Mouse (Mus musculus): Measurements from ENCODE around the gene Lax1. TPM values are rescaled to one million over a fixed set of nuclear protein-coding genes. Genes with fewer than 3 reads are reported as not detected.

Lax1 gene
- polyA plus RNA-seq, 1 experiment from 2014 or later: not detected

GRCm38 (mm10) chr1:133694876-133695275 lies 5.0 kb upstream of the Lax1 start:
- no peak for ATAC-seq
- Histone ChIP-seq H3K4me3 (replicated peaks; ENCODE audit: low read length) (no peak overlapping the region), H3K4me2 (ENCODE audit: low read length) (no peak overlapping the region), H3K9ac (replicated peaks; ENCODE audit: low read depth, low read length) (no peak overlapping the region), H3K9me3 (ENCODE audit: control insufficient read depth, low read length) (no peaks in the 10 kb centered on the region), H3K27ac (ENCODE audit: low read length) (no peak overlapping the region), H3K27me3 (replicated peaks; ENCODE audit: control insufficient read depth, insufficient read depth, low read length) (no peaks in the 10 kb centered on the region), H3K4me1 (replicated peaks; ENCODE audit: control insufficient read depth, insufficient read depth, low read length) (peaks cover 8% of the 10 kb centered on the region), H3K36me3 (ENCODE audit: control insufficient read depth, insufficient read depth) (no peaks in the 10 kb centered on the region)
- 97% methylated on average over 1 of the region's 1 CpGs for WGBS

GRCm38 (mm10) chr1:133694301-133694700 lies 4.4 kb upstream of the Lax1 start:
- Histone ChIP-seq H3K4me1 (replicated peaks; ENCODE audit: control insufficient read depth, insufficient read depth, low read length) (peaks cover 8% of the 10 kb centered on the region), H3K4me3 (replicated peaks; ENCODE audit: low read length) (no peak overlapping the region), H3K27ac (ENCODE audit: low read length) (no peak overlapping the region), H3K27me3 (replicated peaks; ENCODE audit: control insufficient read depth, insufficient read depth, low read length) (no peaks in the 10 kb centered on the region), H3K9me3 (ENCODE audit: control insufficient read depth, low read length) (no peaks in the 10 kb centered on the region), H3K36me3 (ENCODE audit: control insufficient read depth, insufficient read depth) (no peaks in the 10 kb centered on the region), H3K4me2 (ENCODE audit: low read length) (no peak overlapping the region), H3K9ac (replicated peaks; ENCODE audit: low read depth, low read length) (no peak overlapping the region)
- 8% methylated on average over 1 of the region's 1 CpGs for WGBS
- no peak for ATAC-seq

GRCm38 (mm10) chr1:133693536-133694114 lies 3.7 kb upstream of the Lax1 start:
- no peak overlapping the region for H3K4me2 ChIP-seq (ENCODE audit: low read length)
- 72% methylated on average over 11 of the region's 11 CpGs for WGBS
- H3K36me3 ChIP-seq (ENCODE audit: control insufficient read depth, insufficient read depth): no peaks in the 10 kb centered on the region
- ATAC-seq: no peak
- H3K4me3 ChIP-seq (replicated peaks; ENCODE audit: low read length): no peak overlapping the region
- peaks cover 8% of the 10 kb centered on the region for H3K4me1 ChIP-seq (replicated peaks; ENCODE audit: control insufficient read depth, insufficient read depth, low read length)
- H3K27me3 ChIP-seq (replicated peaks; ENCODE audit: control insufficient read depth, insufficient read depth, low read length): no peaks in the 10 kb centered on the region
- H3K9ac ChIP-seq (replicated peaks; ENCODE audit: low read depth, low read length): no peak overlapping the region
- no peaks in the 10 kb centered on the region for H3K9me3 ChIP-seq (ENCODE audit: control insufficient read depth, low read length)
- H3K27ac ChIP-seq (ENCODE audit: low read length): no peak overlapping the region

GRCm38 (mm10) chr1:133692195-133692594 lies 2.3 kb upstream of the Lax1 start:
- Histone ChIP-seq H3K9ac (replicated peaks; ENCODE audit: low read depth, low read length) (no peak overlapping the region), H3K4me3 (replicated peaks; ENCODE audit: low read length) (no peak overlapping the region), H3K9me3 (ENCODE audit: control insufficient read depth, low read length) (no peaks in the 10 kb centered on the region), H3K36me3 (ENCODE audit: control insufficient read depth, insufficient read depth) (no peaks in the 10 kb centered on the region), H3K27ac (ENCODE audit: low read length) (no peak overlapping the region), H3K4me1 (replicated peaks; ENCODE audit: control insufficient read depth, insufficient read depth, low read length) (peaks cover 8% of the 10 kb centered on the region), H3K4me2 (ENCODE audit: low read length) (no peak overlapping the region), H3K27me3 (replicated peaks; ENCODE audit: control insufficient read depth, insufficient read depth, low read length) (no peaks in the 10 kb centered on the region)
- ATAC-seq: no peak
- 33% methylated on average over 4 of the region's 4 CpGs for WGBS

- WGBS: 93% methylated on average over 6 of the region's 6 CpGs
- Histone ChIP-seq H3K4me1 (replicated peaks; ENCODE audit: control insufficient read depth, insufficient read depth, low read length) (peaks cover 6% of the 10 kb centered on the region), H3K4me3 (replicated peaks; ENCODE audit: low read length) (no peak overlapping the region), H3K36me3 (ENCODE audit: control insufficient read depth, insufficient read depth) (no peaks in the 10 kb centered on the region), H3K9ac (replicated peaks; ENCODE audit: low read depth, low read length) (no peak overlapping the region), H3K4me2 (ENCODE audit: low read length) (no peak overlapping the region), H3K27me3 (replicated peaks; ENCODE audit: control insufficient read depth, insufficient read depth, low read length) (no peaks in the 10 kb centered on the region), H3K27ac (ENCODE audit: low read length) (no peak overlapping the region), H3K9me3 (ENCODE audit: control insufficient read depth, low read length) (no peaks in the 10 kb centered on the region)
- no peak for ATAC-seq
Observed at GRCm38 (mm10) chr1:133691046-133691445, 1.1 kb upstream of the Lax1 start.

GRCm38 (mm10) chr1:133688301-133688700 lies 1.6 kb downstream of the Lax1 start:
- H3K27ac ChIP-seq (ENCODE audit: low read length): no peak overlapping the region
- H3K36me3 ChIP-seq (ENCODE audit: control insufficient read depth, insufficient read depth): no peaks in the 10 kb centered on the region
- no peaks in the 10 kb centered on the region for H3K4me1 ChIP-seq (replicated peaks; ENCODE audit: control insufficient read depth, insufficient read depth, low read length)
- no peaks in the 10 kb centered on the region for H3K27me3 ChIP-seq (replicated peaks; ENCODE audit: control insufficient read depth, insufficient read depth, low read length)
- H3K4me2 ChIP-seq (ENCODE audit: low read length): no peak overlapping the region
- ATAC-seq: no peak
- 80% methylated on average over 7 of the region's 7 CpGs for WGBS
- H3K4me3 ChIP-seq (replicated peaks; ENCODE audit: low read length): no peak overlapping the region
- H3K9me3 ChIP-seq (ENCODE audit: control insufficient read depth, low read length): no peaks in the 10 kb centered on the region; the same call in 1 of the 2 replicates
- H3K9ac ChIP-seq (replicated peaks; ENCODE audit: low read depth, low read length): no peak overlapping the region

- Histone ChIP-seq H3K9me3 (ENCODE audit: control insufficient read depth, low read length) (no peaks in the 10 kb centered on the region; the same call in 1 of the 2 replicates), H3K4me3 (replicated peaks; ENCODE audit: low read length) (no peak overlapping the region), H3K4me2 (ENCODE audit: low read length) (no peak overlapping the region), H3K27ac (ENCODE audit: low read length) (no peak overlapping the region), H3K27me3 (replicated peaks; ENCODE audit: control insufficient read depth, insufficient read depth, low read length) (no peaks in the 10 kb centered on the region), H3K36me3 (ENCODE audit: control insufficient read depth, insufficient read depth) (no peaks in the 10 kb centered on the region), H3K9ac (replicated peaks; ENCODE audit: low read depth, low read length) (no peak overlapping the region), H3K4me1 (replicated peaks; ENCODE audit: control insufficient read depth, insufficient read depth, low read length) (no peaks in the 10 kb centered on the region)
- WGBS: 80% methylated on average over 10 of the region's 10 CpGs
- ATAC-seq: no peak
Observed at GRCm38 (mm10) chr1:133685749-133686519, 4.0 kb downstream of the Lax1 start.

GRCm38 (mm10) chr1:133671801-133672200 lies 18.1 kb downstream of the Lax1 start:
- ATAC-seq: no peak
- Histone ChIP-seq H3K4me3 (replicated peaks; ENCODE audit: low read length) (no peak overlapping the region), H3K27ac (ENCODE audit: low read length) (no peak overlapping the region), H3K4me2 (ENCODE audit: low read length) (no peak overlapping the region), H3K36me3 (ENCODE audit: control insufficient read depth, insufficient read depth) (no peaks in the 10 kb centered on the region), H3K4me1 (replicated peaks; ENCODE audit: control insufficient read depth, insufficient read depth, low read length) (no peaks in the 10 kb centered on the region), H3K27me3 (replicated peaks; ENCODE audit: control insufficient read depth, insufficient read depth, low read length) (no peaks in the 10 kb centered on the region), H3K9ac (replicated peaks; ENCODE audit: low read depth, low read length) (no peak overlapping the region), H3K9me3 (ENCODE audit: control insufficient read depth, low read length) (no peaks in the 10 kb centered on the region)
- 73% methylated on average over 3 of the region's 3 CpGs for WGBS

- Histone ChIP-seq H3K4me2 (ENCODE audit: low read length) (no peak overlapping the region), H3K9me3 (ENCODE audit: control insufficient read depth, low read length) (no peaks in the 10 kb centered on the region), H3K27me3 (replicated peaks; ENCODE audit: control insufficient read depth, insufficient read depth, low read length) (no peaks in the 10 kb centered on the region), H3K36me3 (ENCODE audit: control insufficient read depth, insufficient read depth) (no peaks in the 10 kb centered on the region), H3K9ac (replicated peaks; ENCODE audit: low read depth, low read length) (no peak overlapping the region), H3K27ac (ENCODE audit: low read length) (no peak overlapping the region), H3K4me3 (replicated peaks; ENCODE audit: low read length) (no peak overlapping the region), H3K4me1 (replicated peaks; ENCODE audit: control insufficient read depth, insufficient read depth, low read length) (no peaks in the 10 kb centered on the region)
- 96% methylated on average over 3 of the region's 3 CpGs for WGBS
- no peak for ATAC-seq
Observed at GRCm38 (mm10) chr1:133671266-133671665, 18.6 kb downstream of the Lax1 start.
